Mouse (Mus musculus): ENCODE measurements around the gene Dgkg. TPM values are rescaled to one million over a fixed set of nuclear protein-coding genes. Genes with fewer than 3 reads are reported as not detected.

The Dgkg gene
- polyA plus RNA-seq, 1 experiment from 2014 or later, result 1.4 TPM

DNA sequence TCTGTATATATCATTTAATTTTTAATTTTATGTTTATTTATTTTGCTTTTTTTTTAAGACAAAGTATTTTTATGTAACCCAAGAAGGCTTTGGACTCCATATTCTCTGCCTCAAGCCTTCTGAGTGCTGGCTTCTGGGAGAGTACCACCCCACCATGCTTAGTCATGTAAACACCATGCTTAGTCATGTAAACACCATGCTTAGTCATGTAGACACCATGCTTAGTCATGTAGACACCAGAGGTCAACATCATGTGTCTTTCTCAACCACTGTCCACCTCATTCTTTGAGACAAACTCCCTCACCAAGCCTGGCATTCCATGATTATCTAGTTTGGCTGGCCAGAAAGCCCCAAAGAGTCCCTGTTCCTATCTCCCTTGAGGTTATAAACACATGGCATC is 25.7 kb upstream of the Dgkg start:
- no peaks in the 10 kb centered on the region for H3K36me3 ChIP-seq (ENCODE audit: control insufficient read depth, insufficient read depth, low read length)
- H3K27me3 ChIP-seq (replicated peaks; ENCODE audit: control insufficient read depth, insufficient read depth, low read length), result no peaks in the 10 kb centered on the region
- no peak overlapping the region for H3K9ac ChIP-seq (ENCODE audit: low read depth, low read length)
- H3K9me3 ChIP-seq (ENCODE audit: control insufficient read depth, low read length), result no peaks in the 10 kb centered on the region
- no peak for DNase-seq (ENCODE audit: low spot score)
- no peaks in the 10 kb centered on the region for H3K4me1 ChIP-seq (ENCODE audit: control insufficient read depth, insufficient read depth, low read length)
- no peak for ATAC-seq (ENCODE audit: low read depth)
- H3K4me3 ChIP-seq (ENCODE audit: low read depth, low read length), result no peak overlapping the region
- no peak overlapping the region for H3K27ac ChIP-seq (replicated peaks; ENCODE audit: low read depth, low read length)
- H3K4me2 ChIP-seq (ENCODE audit: low read depth, low read length), result no peak overlapping the region

DNA sequence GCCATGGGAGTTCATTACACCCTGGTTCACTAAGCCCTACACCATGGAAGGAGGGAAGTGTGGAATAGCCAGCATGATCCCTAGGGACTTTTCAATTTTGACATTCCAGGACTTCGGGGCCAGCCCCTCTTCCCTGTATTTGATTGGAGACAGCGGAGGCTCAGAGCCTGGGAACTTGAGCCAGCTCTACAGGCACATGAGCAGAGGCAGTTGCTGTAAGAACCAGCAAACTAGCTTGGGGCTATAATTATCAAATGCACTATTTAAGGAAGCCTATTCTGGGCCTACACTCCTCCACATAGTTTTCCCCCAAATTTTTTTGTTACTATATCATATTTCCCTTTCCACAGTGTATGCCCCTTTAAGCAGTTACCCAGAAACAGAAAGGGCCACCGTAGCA is 22.6 kb upstream of the Dgkg start:
- no peak overlapping the region for H3K4me3 ChIP-seq (ENCODE audit: low read depth, low read length)
- 29% methylated on average over 3 of the region's 3 CpGs for WGBS
- H3K4me2 ChIP-seq (ENCODE audit: low read depth, low read length), result no peak overlapping the region
- no peaks in the 10 kb centered on the region for H3K27me3 ChIP-seq (replicated peaks; ENCODE audit: control insufficient read depth, insufficient read depth, low read length)
- no peaks in the 10 kb centered on the region for H3K4me1 ChIP-seq (ENCODE audit: control insufficient read depth, insufficient read depth, low read length)
- H3K9ac ChIP-seq (ENCODE audit: low read depth, low read length), result no peak overlapping the region
- DNase-seq (ENCODE audit: low spot score) (peak; percentile 59), ATAC-seq (ENCODE audit: low read depth) (peak; percentile 60)
- no peaks in the 10 kb centered on the region for H3K9me3 ChIP-seq (ENCODE audit: control insufficient read depth, low read length)
- H3K36me3 ChIP-seq (ENCODE audit: control insufficient read depth, insufficient read depth, low read length), result no peaks in the 10 kb centered on the region
- no peak overlapping the region for H3K27ac ChIP-seq (replicated peaks; ENCODE audit: low read depth, low read length)

DNA sequence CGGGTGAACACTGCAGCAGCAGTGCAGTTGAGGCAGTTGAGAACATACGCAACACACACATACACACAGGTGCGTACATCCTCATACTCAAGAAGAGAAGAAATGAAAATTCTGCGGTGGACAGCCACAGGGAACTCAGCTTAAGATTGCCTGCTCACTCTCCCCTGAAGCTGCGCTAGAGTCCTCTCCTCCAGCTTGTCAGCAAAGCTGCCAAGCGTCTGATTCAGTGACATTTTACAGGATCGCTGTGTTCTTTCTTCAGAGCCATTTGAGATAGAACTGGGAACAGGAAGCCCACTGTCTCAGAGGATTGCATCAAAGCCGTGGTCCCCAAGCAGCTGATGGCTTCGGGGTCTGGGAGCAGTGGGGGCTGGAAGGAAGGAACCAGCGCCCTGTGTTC is 17.6 kb upstream of the Dgkg start:
- Histone ChIP-seq H3K4me1 (ENCODE audit: control insufficient read depth, insufficient read depth, low read length) (no peaks in the 10 kb centered on the region), H3K4me3 (ENCODE audit: low read depth, low read length) (no peak overlapping the region), H3K9me3 (ENCODE audit: control insufficient read depth, low read length) (no peaks in the 10 kb centered on the region), H3K9ac (ENCODE audit: low read depth, low read length) (no peak overlapping the region), H3K27me3 (replicated peaks; ENCODE audit: control insufficient read depth, insufficient read depth, low read length) (no peaks in the 10 kb centered on the region), H3K27ac (replicated peaks; ENCODE audit: low read depth, low read length) (no peak overlapping the region), H3K36me3 (ENCODE audit: control insufficient read depth, insufficient read depth, low read length) (no peaks in the 10 kb centered on the region), H3K4me2 (ENCODE audit: low read depth, low read length) (no peak overlapping the region)
- DNase-seq (ENCODE audit: low spot score) (no peak), ATAC-seq (ENCODE audit: low read depth) (no peak)
- 77% methylated on average over 10 of the region's 10 CpGs for WGBS

DNA sequence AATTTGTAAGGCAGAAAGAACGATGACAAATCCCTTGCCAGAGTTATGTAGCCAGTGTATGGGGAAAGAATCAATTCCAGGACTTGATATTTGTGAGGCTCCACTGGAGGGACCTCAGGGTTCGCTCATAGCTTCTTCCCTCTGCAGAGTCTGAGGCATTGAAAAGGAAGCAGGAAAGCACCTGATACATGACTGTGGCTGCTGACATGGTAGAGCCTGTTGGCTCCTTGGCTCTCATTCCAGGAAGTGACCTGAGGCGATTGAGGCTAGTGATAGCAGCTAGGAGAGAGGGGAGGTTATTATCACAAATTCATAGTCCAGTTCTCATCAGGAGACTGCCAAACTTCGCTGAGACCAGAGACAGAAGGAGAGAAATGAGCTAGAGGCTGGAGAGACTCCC is 17.1 kb upstream of the Dgkg start:
- ATAC-seq (ENCODE audit: low read depth) (no peak), DNase-seq (ENCODE audit: low spot score) (no peak)
- Histone ChIP-seq H3K27ac (replicated peaks; ENCODE audit: low read depth, low read length) (no peak overlapping the region), H3K9ac (ENCODE audit: low read depth, low read length) (no peak overlapping the region), H3K36me3 (ENCODE audit: control insufficient read depth, insufficient read depth, low read length) (no peaks in the 10 kb centered on the region), H3K9me3 (ENCODE audit: control insufficient read depth, low read length) (no peaks in the 10 kb centered on the region), H3K4me3 (ENCODE audit: low read depth, low read length) (no peak overlapping the region), H3K27me3 (replicated peaks; ENCODE audit: control insufficient read depth, insufficient read depth, low read length) (no peaks in the 10 kb centered on the region), H3K4me2 (ENCODE audit: low read depth, low read length) (no peak overlapping the region), H3K4me1 (ENCODE audit: control insufficient read depth, insufficient read depth, low read length) (no peaks in the 10 kb centered on the region)
- WGBS, result 69% methylated on average over 4 of the region's 4 CpGs

DNA sequence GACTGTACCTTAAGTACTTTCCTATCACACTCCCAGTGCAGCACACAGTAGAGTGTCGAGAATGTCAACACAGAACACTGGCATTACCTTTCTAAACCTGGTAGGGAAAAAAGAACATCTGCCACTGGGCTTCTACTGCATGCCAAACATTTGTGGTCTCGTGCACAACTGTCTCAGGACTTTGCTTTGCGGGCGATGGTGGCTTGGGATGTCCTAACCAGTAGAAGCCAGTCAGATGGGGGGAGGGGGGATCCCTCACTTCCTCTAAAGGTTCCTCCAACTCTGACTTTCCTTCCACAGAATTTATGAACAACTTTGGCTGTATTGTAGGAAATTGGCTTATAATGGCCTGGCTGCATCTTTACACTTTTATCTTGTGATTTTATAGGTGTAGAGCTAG is 7.0 kb upstream of the Dgkg start:
- DNase-seq (ENCODE audit: low spot score) (no peak), ATAC-seq (ENCODE audit: low read depth) (no peak)
- Histone ChIP-seq H3K27ac (replicated peaks; ENCODE audit: low read depth, low read length) (no peak overlapping the region), H3K4me3 (ENCODE audit: low read depth, low read length) (no peak overlapping the region), H3K9me3 (ENCODE audit: control insufficient read depth, low read length) (no peaks in the 10 kb centered on the region), H3K4me1 (ENCODE audit: control insufficient read depth, insufficient read depth, low read length) (no peaks in the 10 kb centered on the region), H3K4me2 (ENCODE audit: low read depth, low read length) (no peak overlapping the region), H3K27me3 (replicated peaks; ENCODE audit: control insufficient read depth, insufficient read depth, low read length) (0 out of 2 replicates have a peak, but pooled peaks cover under 1% of the 10 kb centered on the region), H3K9ac (ENCODE audit: low read depth, low read length) (no peak overlapping the region), H3K36me3 (ENCODE audit: control insufficient read depth, insufficient read depth, low read length) (no peaks in the 10 kb centered on the region)
- 69% methylated on average over 4 of the region's 4 CpGs for WGBS

DNA sequence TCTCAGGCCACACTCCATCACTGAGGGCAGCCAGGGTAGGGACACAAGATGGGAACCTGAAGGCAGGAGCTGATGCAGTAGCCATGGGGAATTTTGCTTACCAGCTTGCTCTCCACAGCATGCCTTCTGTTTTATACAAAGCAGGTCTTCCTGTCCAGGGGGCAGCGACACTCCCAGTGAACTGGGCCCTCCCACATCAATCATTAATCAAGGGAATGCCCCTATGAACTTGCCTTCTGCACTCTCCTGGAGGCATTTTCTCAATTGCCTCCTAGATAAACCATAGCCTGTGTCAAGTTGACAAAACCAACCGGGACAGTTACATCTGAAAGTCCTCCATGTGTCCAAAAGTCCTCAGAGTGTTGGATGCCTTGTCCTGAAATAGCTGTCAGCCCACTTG is 6.1 kb upstream of the Dgkg start:
- peaks cover 9% of the 10 kb centered on the region; the same call in 1 of the 2 replicates for H3K27me3 ChIP-seq (replicated peaks; ENCODE audit: control insufficient read depth, insufficient read depth, low read length)
- no peak overlapping the region for H3K4me2 ChIP-seq (ENCODE audit: low read depth, low read length)
- H3K36me3 ChIP-seq (ENCODE audit: control insufficient read depth, insufficient read depth, low read length), result no peaks in the 10 kb centered on the region
- H3K9ac ChIP-seq (ENCODE audit: low read depth, low read length), result no peak overlapping the region
- no peak overlapping the region for H3K4me3 ChIP-seq (ENCODE audit: low read depth, low read length)
- WGBS, result 42% methylated on average over 2 of the region's 2 CpGs
- H3K4me1 ChIP-seq (ENCODE audit: control insufficient read depth, insufficient read depth, low read length), result no peaks in the 10 kb centered on the region
- H3K27ac ChIP-seq (replicated peaks; ENCODE audit: low read depth, low read length), result no peak overlapping the region
- no peak for ATAC-seq (ENCODE audit: low read depth)
- H3K9me3 ChIP-seq (ENCODE audit: control insufficient read depth, low read length), result no peaks in the 10 kb centered on the region
- DNase-seq (ENCODE audit: low spot score), result no peak

DNA sequence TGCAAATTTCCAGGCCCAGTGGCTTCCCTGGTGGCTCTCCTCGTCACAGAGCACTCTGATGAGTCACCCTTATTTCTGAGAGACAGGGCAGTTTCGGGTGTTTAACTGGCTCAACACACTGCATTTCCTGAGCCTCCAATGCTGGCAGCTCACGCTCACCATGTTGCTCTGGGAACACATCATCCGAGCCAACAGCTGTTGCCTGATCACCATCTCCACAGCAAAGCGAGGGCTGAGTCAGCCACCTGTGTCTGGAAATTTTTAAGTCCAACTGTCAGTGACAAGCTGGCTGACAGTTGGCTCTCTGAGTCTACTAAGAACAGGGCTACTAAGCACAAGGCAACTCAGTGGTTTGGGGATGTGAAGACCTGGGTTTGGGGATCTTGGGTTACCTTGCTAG is 4.1 kb upstream of the Dgkg start:
- Histone ChIP-seq H3K27me3 (replicated peaks; ENCODE audit: control insufficient read depth, insufficient read depth, low read length) (peaks cover 30% of the 10 kb centered on the region), H3K27ac (replicated peaks; ENCODE audit: low read depth, low read length) (no peak overlapping the region), H3K36me3 (ENCODE audit: control insufficient read depth, insufficient read depth, low read length) (no peaks in the 10 kb centered on the region), H3K4me3 (ENCODE audit: low read depth, low read length) (no peak overlapping the region), H3K9ac (ENCODE audit: low read depth, low read length) (no peak overlapping the region), H3K4me2 (ENCODE audit: low read depth, low read length) (no peak overlapping the region), H3K4me1 (ENCODE audit: control insufficient read depth, insufficient read depth, low read length) (peaks cover 5% of the 10 kb centered on the region; the same call in 1 of the 2 replicates), H3K9me3 (ENCODE audit: control insufficient read depth, low read length) (no peaks in the 10 kb centered on the region)
- peak; percentile 52 for DNase-seq (ENCODE audit: low spot score)
- ATAC-seq (ENCODE audit: low read depth), result peak; percentile 22; the same call in 1 of the 2 replicates
- 42% methylated on average over 5 of the region's 5 CpGs for WGBS

DNA sequence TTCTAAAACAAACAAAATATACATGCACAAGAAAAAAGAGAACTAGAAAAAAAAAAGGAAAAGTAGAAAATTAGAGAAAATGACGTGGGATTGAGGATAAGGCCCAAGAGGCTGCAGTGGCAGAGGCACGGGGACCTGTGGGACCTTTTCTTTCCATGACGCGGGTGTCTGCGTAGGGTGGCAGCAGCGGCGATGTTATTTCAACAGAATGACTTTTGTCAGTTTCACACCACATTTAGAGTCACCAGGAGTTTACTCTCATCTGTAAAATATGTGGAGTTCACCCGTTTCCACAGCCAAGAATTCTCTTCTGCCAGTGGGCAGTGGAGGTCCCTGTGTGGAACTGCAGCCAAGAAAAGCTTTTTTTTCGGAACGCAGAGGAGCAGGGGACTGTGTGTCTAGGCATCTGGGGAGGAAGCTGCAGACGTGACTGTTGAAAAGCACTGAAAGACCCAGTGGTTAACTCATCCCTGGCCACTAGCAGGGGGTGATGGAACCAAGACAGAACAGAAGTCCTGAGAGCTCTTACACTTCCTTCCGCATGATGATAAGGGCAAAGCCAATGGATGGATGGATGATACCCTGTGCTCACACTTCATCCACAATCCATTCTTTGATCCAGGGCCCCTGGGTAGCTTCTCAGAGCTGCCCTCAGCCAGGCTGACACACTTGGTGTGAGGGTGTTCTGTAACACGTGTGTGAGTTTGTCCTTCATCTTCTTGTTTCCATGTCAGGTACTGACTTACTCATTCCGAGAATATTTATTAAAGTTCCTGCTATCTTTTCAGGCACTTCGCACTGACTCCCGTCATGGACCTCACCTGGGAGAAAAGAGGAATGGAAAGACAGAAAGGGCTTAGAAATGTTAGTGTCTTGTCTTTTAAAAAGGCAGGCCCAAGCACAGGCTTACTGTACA is 1.1 kb upstream of the Dgkg start:
- Histone ChIP-seq H3K9me3 (ENCODE audit: control insufficient read depth, low read length) (no peaks in the 10 kb centered on the region), H3K4me1 (ENCODE audit: control insufficient read depth, insufficient read depth, low read length) (peaks cover 5% of the 10 kb centered on the region; the same call in 1 of the 2 replicates), H3K27me3 (replicated peaks; ENCODE audit: control insufficient read depth, insufficient read depth, low read length) (peaks cover 45% of the 10 kb centered on the region), H3K27ac (replicated peaks; ENCODE audit: low read depth, low read length) (no peak overlapping the region), H3K9ac (ENCODE audit: low read depth, low read length) (no peak overlapping the region), H3K36me3 (ENCODE audit: control insufficient read depth, insufficient read depth, low read length) (no peaks in the 10 kb centered on the region), H3K4me2 (ENCODE audit: low read depth, low read length) (no peak overlapping the region), H3K4me3 (ENCODE audit: low read depth, low read length) (no peak overlapping the region)
- WGBS, result 69% methylated on average over 16 of the region's 16 CpGs
- ATAC-seq (ENCODE audit: low read depth), result no peak
- no peak for DNase-seq (ENCODE audit: low spot score)

DNA sequence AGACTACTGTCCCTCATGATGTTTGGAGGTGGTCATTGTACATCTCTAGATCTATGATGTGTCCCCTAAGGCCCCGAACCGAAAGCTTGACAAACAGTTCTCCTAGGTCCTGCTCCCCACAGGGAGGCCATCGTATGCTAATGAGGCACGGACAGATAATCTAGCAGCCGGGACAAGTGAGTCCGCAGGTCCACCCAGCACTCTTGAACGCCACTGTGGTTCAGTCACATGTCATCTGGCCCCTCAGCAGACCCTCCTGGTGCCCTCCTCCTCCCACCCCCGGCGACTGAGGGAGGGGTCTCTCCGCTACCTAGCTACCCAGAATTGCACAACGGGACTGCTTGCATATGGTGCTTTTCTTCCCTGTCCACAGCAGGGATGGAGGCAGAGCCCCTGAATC is 1.2 kb downstream of the Dgkg start:
- Histone ChIP-seq H3K9ac (ENCODE audit: low read depth, low read length) (no peak overlapping the region), H3K9me3 (ENCODE audit: control insufficient read depth, low read length) (no peaks in the 10 kb centered on the region), H3K4me1 (ENCODE audit: control insufficient read depth, insufficient read depth, low read length) (peaks cover 5% of the 10 kb centered on the region; the same call in 1 of the 2 replicates), H3K36me3 (ENCODE audit: control insufficient read depth, insufficient read depth, low read length) (no peaks in the 10 kb centered on the region), H3K27me3 (replicated peaks; ENCODE audit: control insufficient read depth, insufficient read depth, low read length) (peaks cover 45% of the 10 kb centered on the region), H3K4me3 (ENCODE audit: low read depth, low read length) (0 out of 2 replicates have a peak overlapping the region, but pooled peaks have one; percentile 46), H3K27ac (replicated peaks; ENCODE audit: low read depth, low read length) (no peak overlapping the region), H3K4me2 (ENCODE audit: low read depth, low read length) (peak overlapping the region; percentile 85)
- DNase-seq (ENCODE audit: low spot score) (no peak), ATAC-seq (ENCODE audit: low read depth) (no peak)
- WGBS, result 8% methylated on average over 10 of the region's 11 CpGs

Data from embryonic facial prominence, embryonic 14.5 days (tissue).